ENCODE assay signal across 16 mouse cellular contexts in the genomic region with DNA sequence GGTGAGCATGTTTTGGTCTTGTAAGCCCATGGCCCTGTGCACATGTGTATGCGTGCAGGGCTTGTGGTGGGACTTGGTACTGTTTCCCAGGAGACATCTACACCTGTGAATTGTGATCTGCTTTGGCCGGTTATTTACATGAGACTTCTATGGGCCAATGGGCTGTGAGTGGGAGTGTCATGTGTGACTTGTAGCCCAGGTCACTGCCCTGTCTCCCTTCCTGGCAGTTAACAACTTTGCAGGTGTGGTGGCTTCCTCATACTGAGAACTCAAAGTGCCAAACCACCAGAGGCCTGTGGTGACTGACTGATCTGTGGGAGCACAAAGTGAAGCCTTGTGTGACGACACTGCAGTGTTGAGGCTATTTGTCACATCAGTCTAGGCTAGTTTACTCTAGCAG. TPM values are rescaled to one million over a fixed set of nuclear protein-coding genes. Genes with fewer than 3 reads are reported as not detected.
DNase-seq lines count a peak whose midpoint lies in the region; ATAC-seq and TF ChIP-seq lines count a peak whose summit lies in the region.
"Had no signal": no experiment of that assay in that cellular context is flagged by ENCODE, and none has a peak within 500 bp of the region (broad histone marks: within the 10 kb centered on the region; RNA-seq: fewer than 3 reads in every experiment).

No protein-coding gene starts in this region.

- TF ChIP-seq CTCF in stomach, postnatal 0 days (IDR thresholded peaks at IDR 0.05; ENCODE audit: low read depth): no peak

- 71% methylated on average over 3 of the region's 3 CpGs for WGBS in stomach, postnatal 0 days
- whole genome bisulfite sequencing in midbrain, embryonic 15.5 days: 93% methylated on average over 3 of the region's 3 CpGs

- DNase-seq in CD4-positive helper T cell, adult 2 months (ENCODE audit: low read depth, low spot score): peak; percentile 56
- DNase-seq in T-cell, adult 2 months (ENCODE audit: low spot score): peak; percentile 75
- no peak for DNase-seq in stomach, postnatal 0 days (ENCODE audit: low spot score)
- DNase-seq in yolk sac, embryonic 10.5 days (ENCODE audit: low spot score): no peak
- DNase-seq: adrenal gland, postnatal 10 days; cerebellum, adult 11-12 months; kidney, postnatal 14 days; right cerebral cortex, postnatal 25 days had no signal

- no peak overlapping the region for H3K4me3 ChIP-seq in stomach, postnatal 0 days (ENCODE audit: low read depth, low read length)
- H3K4me3 ChIP-seq in midbrain, embryonic 15.5 days: no peak overlapping the region
- H3K4me3 ChIP-seq: embryonic facial prominence, embryonic 13.5 days; hindbrain, embryonic 12.5 days; neural tube, embryonic 12.5 days had no signal

- no peak overlapping the region for H3K4me2 ChIP-seq in stomach, postnatal 0 days (replicated peaks; ENCODE audit: low read depth)
- H3K4me2 ChIP-seq in midbrain, embryonic 15.5 days: no peak overlapping the region
- H3K4me2 ChIP-seq: embryonic facial prominence, embryonic 13.5 days; hindbrain, embryonic 12.5 days; neural tube, embryonic 12.5 days had no signal

- no peak overlapping the region for H3K9ac ChIP-seq in stomach, postnatal 0 days (ENCODE audit: low read length)
- no peak overlapping the region for H3K9ac ChIP-seq in midbrain, embryonic 15.5 days
- H3K9ac ChIP-seq: embryonic facial prominence, embryonic 13.5 days; hindbrain, embryonic 12.5 days; neural tube, embryonic 12.5 days had no signal

- TF ChIP-seq EP300 in stomach, postnatal 0 days (optimal IDR thresholded peaks at IDR 0.05): no peak

- H3K9me3 ChIP-seq in stomach, postnatal 0 days (ENCODE audit: control insufficient read depth, low read length): no peaks in the 10 kb centered on the region
- no peaks in the 10 kb centered on the region for H3K9me3 ChIP-seq in midbrain, embryonic 15.5 days
- H3K9me3 ChIP-seq: embryonic facial prominence, embryonic 13.5 days; hindbrain, embryonic 12.5 days; neural tube, embryonic 12.5 days had no signal

- no peaks in the 10 kb centered on the region for H3K27me3 ChIP-seq in stomach, postnatal 0 days (ENCODE audit: control insufficient read depth, insufficient read depth, low read length)
- no peaks in the 10 kb centered on the region for H3K27me3 ChIP-seq in midbrain, embryonic 15.5 days (replicated peaks)
- H3K27me3 ChIP-seq: embryonic facial prominence, embryonic 13.5 days; hindbrain, embryonic 12.5 days; neural tube, embryonic 12.5 days had no signal

- H3K27ac ChIP-seq in stomach, postnatal 0 days (replicated peaks): no peak overlapping the region
- no peak overlapping the region for H3K27ac ChIP-seq in midbrain, embryonic 15.5 days
- H3K27ac ChIP-seq: embryonic facial prominence, embryonic 13.5 days; hindbrain, embryonic 12.5 days; neural tube, embryonic 12.5 days had no signal

- no peaks in the 10 kb centered on the region for H3K36me3 ChIP-seq in stomach, postnatal 0 days (ENCODE audit: control insufficient read depth, insufficient read depth, low read length)
- H3K36me3 ChIP-seq in midbrain, embryonic 15.5 days (replicated peaks): no peaks in the 10 kb centered on the region
- H3K36me3 ChIP-seq: embryonic facial prominence, embryonic 13.5 days; hindbrain, embryonic 12.5 days; neural tube, embryonic 12.5 days had no signal

- no peaks in the 10 kb centered on the region for H3K4me1 ChIP-seq in stomach, postnatal 0 days (replicated peaks; ENCODE audit: control insufficient read depth, insufficient read depth)
- no peaks in the 10 kb centered on the region for H3K4me1 ChIP-seq in midbrain, embryonic 15.5 days
- H3K4me1 ChIP-seq: embryonic facial prominence, embryonic 13.5 days; hindbrain, embryonic 12.5 days; neural tube, embryonic 12.5 days had no signal

- ATAC-seq in monocyte, adult 5-6 weeks (replicated peaks; ENCODE audit: insufficient number of reproducible peaks, low FRiP score, low TSS enrichment, poor library complexity, severe bottlenecking): peak; percentile 67
- ATAC-seq in stomach, postnatal 0 days (ENCODE audit: low FRiP score, low TSS enrichment): peak; percentile 79
- no peak for ATAC-seq in cerebellum, adult (ENCODE audit: insufficient number of reproducible peaks, low FRiP score, low TSS enrichment)
- no peak for ATAC-seq in midbrain, embryonic 15.5 days (replicated peaks)
- ATAC-seq: forebrain, embryonic 14.5 days had no signal

RNA-seq across cellular contexts. Expression of gene Fbxl5, which starts 3.1 kb away (rescaled TPM):
- 126 to 151 TPM (median 147 TPM) in 3 replicates for total RNA-seq in monocyte, adult 5-6 weeks (2017)
- polyA plus RNA-seq in stomach, postnatal 0 days (2015; fragmentation: Nextera tagmentation; extraction: Ambion mirVana): 44.0 and 45.7 TPM in 2 replicates
- polyA plus RNA-seq in midbrain, embryonic 15.5 days (2015; fragmentation: Nextera tagmentation; extraction: Ambion mirVana): 77.2 and 77.4 TPM in 2 replicates

RNA-seq across cellular contexts. Expression of gene Bst1, which starts 5.9 kb away (rescaled TPM):
- 3.8 to 8.0 TPM (median 3.8 TPM) in 3 replicates for total RNA-seq in monocyte, adult 5-6 weeks (2017)
- polyA plus RNA-seq in stomach, postnatal 0 days (2015; fragmentation: Nextera tagmentation; extraction: Ambion mirVana): 3.6 and 4.4 TPM in 2 replicates
- polyA plus RNA-seq in midbrain, embryonic 15.5 days (2015; fragmentation: Nextera tagmentation; extraction: Ambion mirVana): 0.06 TPM in 1 of 2 replicates, not detected in the other
- total RNA-seq: left cerebral cortex, postnatal 36 days had no signal
- polyA plus RNA-seq: embryonic facial prominence, embryonic 13.5 days; forebrain, embryonic 14.5 days; neural tube, embryonic 12.5 days had no signal

RNA-seq across cellular contexts. Expression of gene Cd38, which starts 43.8 kb away (rescaled TPM):
- total RNA-seq in monocyte, adult 5-6 weeks (2017): 13.9 to 18.1 TPM (median 14.7 TPM) in 3 replicates
- 4.9 and 5.1 TPM in 2 replicates for polyA plus RNA-seq in stomach, postnatal 0 days (2015; fragmentation: Nextera tagmentation; extraction: Ambion mirVana)
- polyA plus RNA-seq in midbrain, embryonic 15.5 days (2015; fragmentation: Nextera tagmentation; extraction: Ambion mirVana): 2.2 and 3.2 TPM in 2 replicates

Comparison
In these comparisons a context has a peak if more than half of its experiments do, and no peak if none do; other contexts are left out.
1. DNase-seq: peak in CD4-positive helper T cell, adult 2 months (single experiment) and T-cell, adult 2 months (single experiment); none in stomach, postnatal 0 days (single experiment) and yolk sac, embryonic 10.5 days (single experiment).
2. ATAC-seq: peak in monocyte, adult 5-6 weeks (single experiment) and stomach, postnatal 0 days (single experiment); none in cerebellum, adult (single experiment) and midbrain, embryonic 15.5 days (single experiment).